Mouse (Mus musculus): ENCODE measurements around the gene Dock9. TPM values are rescaled to one million over a fixed set of nuclear protein-coding genes. Genes with fewer than 3 reads are reported as not detected.

The Dock9 gene
- polyA plus RNA-seq, 1 experiment: 2.7 TPM

DNA sequence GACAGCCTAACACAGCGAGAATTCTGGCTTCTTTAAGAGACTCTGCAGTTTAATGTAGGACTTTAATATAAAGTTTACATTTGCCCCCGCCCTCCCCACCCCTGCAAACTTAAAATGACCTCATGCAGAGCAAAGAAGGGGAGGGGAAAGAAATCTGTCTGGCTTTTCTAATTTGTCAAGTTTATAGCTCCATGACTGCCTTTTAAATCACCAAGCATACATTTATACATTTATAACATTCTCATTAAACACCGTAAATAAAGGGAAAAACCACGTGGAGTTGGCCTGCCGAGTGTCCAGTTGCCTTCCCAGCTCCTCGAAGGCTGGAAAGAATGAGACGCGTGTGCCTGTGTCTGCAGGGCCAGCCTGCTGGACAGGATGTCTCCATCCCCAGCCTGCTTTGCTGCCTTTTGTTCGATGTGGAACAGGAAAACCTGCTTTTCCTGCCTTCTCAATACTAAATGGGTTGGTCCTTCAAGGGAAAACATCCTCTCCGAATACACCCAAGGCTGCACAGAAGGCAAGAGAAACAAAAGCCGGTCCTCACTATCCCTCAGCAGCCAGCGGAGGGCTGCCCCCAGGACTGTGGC, 16.6 kb downstream of the Dock9 start:
- Histone ChIP-seq H3K4me3 (ENCODE audit: insufficient read depth, poor library complexity, severe bottlenecking) (no peak overlapping the region), H3K27me3 (ENCODE audit: control insufficient read depth, insufficient read depth, insufficient read length) (no peaks in the 10 kb centered on the region), H3K79me3 (ENCODE audit: low read depth) (no peaks in the 10 kb centered on the region), H3K79me2 (ENCODE audit: control insufficient read depth, insufficient read depth) (no peaks in the 10 kb centered on the region), H3K36me3 (ENCODE audit: control insufficient read depth, insufficient read depth) (no peaks in the 10 kb centered on the region), H3ac (ENCODE audit: control insufficient read depth, insufficient read length, low read depth) (no peak overlapping the region)
- TF ChIP-seq CEBPB (IDR thresholded peaks at IDR 0.05; ENCODE audit: low read depth) (no peak), MAX (IDR thresholded peaks at IDR 0.05) (no peak), MYOD1 (IDR thresholded peaks at IDR 0.05; ENCODE audit: control insufficient read depth, insufficient read length, low read depth) (no peak), USF1 (IDR thresholded peaks at IDR 0.05; ENCODE audit: low read depth) (no peak), MYOG (IDR thresholded peaks at IDR 0.05; ENCODE audit: control insufficient read depth, extremely low read depth, insufficient read length) (no peak)

- no peak for TF ChIP-seq MYOD1 (IDR thresholded peaks at IDR 0.05; ENCODE audit: control insufficient read depth, insufficient read length, low read depth)
- Histone ChIP-seq H3ac (ENCODE audit: control insufficient read depth, insufficient read length, low read depth) (no peak overlapping the region), H3K4me3 (ENCODE audit: insufficient read depth, poor library complexity, severe bottlenecking) (no peak overlapping the region), H3K27me3 (ENCODE audit: control insufficient read depth, insufficient read depth, insufficient read length) (no peaks in the 10 kb centered on the region), H3K79me3 (ENCODE audit: low read depth) (no peaks in the 10 kb centered on the region), H3K36me3 (ENCODE audit: control insufficient read depth, insufficient read depth) (no peaks in the 10 kb centered on the region), H3K79me2 (ENCODE audit: control insufficient read depth, insufficient read depth) (no peaks in the 10 kb centered on the region)
Observed at GRCm38 (mm10) chr14:121780144-121780913, 17.3 kb downstream of the Dock9 start.

DNA sequence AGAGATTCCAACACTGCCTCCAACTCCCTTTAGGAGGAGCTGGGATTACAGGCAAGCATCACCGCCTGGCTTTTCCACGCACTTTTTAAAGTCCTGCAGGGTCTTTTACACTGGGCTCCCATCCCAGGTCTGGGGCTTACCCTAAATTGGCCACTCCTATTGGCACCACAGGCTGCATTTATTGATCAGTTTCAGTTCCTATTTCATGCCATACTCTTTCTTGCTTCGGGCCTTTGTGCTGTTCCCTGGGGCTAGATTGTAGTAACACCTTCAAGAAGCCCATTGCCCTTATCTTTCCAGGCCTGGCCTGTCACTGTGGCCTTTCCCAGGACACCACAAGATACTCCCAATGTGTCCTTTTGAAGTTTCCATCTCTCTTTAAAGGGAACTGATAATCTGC, 18.0 kb downstream of the Dock9 start:
- no peak for TF ChIP-seq FOSL1 (IDR thresholded peaks at IDR 0.05; ENCODE audit: insufficient read depth, low read length, poor library complexity, severe bottlenecking)
- TF ChIP-seq MYOG (IDR thresholded peaks at IDR 0.05; ENCODE audit: control insufficient read depth, extremely low read depth, insufficient read length): no peak
- no peak for TF ChIP-seq CTCF (IDR thresholded peaks at IDR 0.05; ENCODE audit: control insufficient read depth, insufficient read depth, insufficient read length)
- no peak for TF ChIP-seq USF1 (IDR thresholded peaks at IDR 0.05; ENCODE audit: low read depth)
- no peak for TF ChIP-seq MYOD1 (IDR thresholded peaks at IDR 0.05; ENCODE audit: control insufficient read depth, insufficient read length, low read depth)
- no peak for TF ChIP-seq MAX (IDR thresholded peaks at IDR 0.05)
- TF ChIP-seq CEBPB (IDR thresholded peaks at IDR 0.05; ENCODE audit: low read depth): no peak
- Histone ChIP-seq H3K27me3 (ENCODE audit: control insufficient read depth, insufficient read depth, insufficient read length) (no peaks in the 10 kb centered on the region), H3K36me3 (ENCODE audit: control insufficient read depth, insufficient read depth) (no peaks in the 10 kb centered on the region), H3ac (ENCODE audit: control insufficient read depth, insufficient read length, low read depth) (no peak overlapping the region), H3K4me3 (ENCODE audit: insufficient read depth, poor library complexity, severe bottlenecking) (no peak overlapping the region), H3K79me3 (ENCODE audit: low read depth) (no peaks in the 10 kb centered on the region), H3K79me2 (ENCODE audit: control insufficient read depth, insufficient read depth) (no peaks in the 10 kb centered on the region)

DNA sequence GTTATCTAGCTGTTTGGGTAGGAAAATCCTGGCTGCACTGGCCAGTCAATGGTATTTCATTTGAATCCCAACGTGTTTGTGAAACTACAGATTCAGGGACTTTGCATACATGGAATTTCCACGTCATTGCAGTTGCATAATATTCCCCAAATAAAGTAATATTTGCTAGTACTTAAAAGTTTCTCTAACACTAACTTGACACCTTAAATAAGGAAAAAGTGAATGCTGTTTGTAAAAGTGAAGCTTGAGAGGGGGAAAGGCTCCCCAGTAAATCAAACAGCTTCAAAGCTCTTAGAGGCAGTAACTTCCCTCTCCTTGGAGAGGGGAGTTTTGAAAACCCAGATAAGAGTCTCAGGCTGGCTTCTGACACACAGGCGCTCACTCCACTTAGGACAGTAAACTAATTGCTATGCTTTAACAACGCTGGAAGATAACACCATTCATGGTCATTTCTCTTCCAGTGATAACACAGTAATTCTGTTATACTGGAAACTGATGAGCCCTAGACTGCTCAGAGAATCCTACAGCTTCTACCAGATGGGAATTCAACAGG, 20.3 kb downstream of the Dock9 start:
- no peaks in the 10 kb centered on the region for H3K27me3 ChIP-seq (ENCODE audit: control insufficient read depth, insufficient read depth, insufficient read length)
- no peaks in the 10 kb centered on the region for H3K79me2 ChIP-seq (ENCODE audit: control insufficient read depth, insufficient read depth)
- H3K79me3 ChIP-seq (ENCODE audit: low read depth): no peaks in the 10 kb centered on the region
- TF ChIP-seq USF1 (IDR thresholded peaks at IDR 0.05; ENCODE audit: low read depth) (no peak), FOSL1 (IDR thresholded peaks at IDR 0.05; ENCODE audit: insufficient read depth, low read length, poor library complexity, severe bottlenecking) (no peak), CEBPB (IDR thresholded peaks at IDR 0.05; ENCODE audit: low read depth) (no peak), MYOD1 (IDR thresholded peaks at IDR 0.05; ENCODE audit: control insufficient read depth, insufficient read length, low read depth) (no peak), CTCF (IDR thresholded peaks at IDR 0.05; ENCODE audit: control insufficient read depth, insufficient read depth, insufficient read length) (no peak), MYOG (IDR thresholded peaks at IDR 0.05; ENCODE audit: control insufficient read depth, extremely low read depth, insufficient read length) (no peak), MAX (IDR thresholded peaks at IDR 0.05) (no peak)
- H3K36me3 ChIP-seq (ENCODE audit: control insufficient read depth, insufficient read depth): no peaks in the 10 kb centered on the region
- H3ac ChIP-seq (ENCODE audit: control insufficient read depth, insufficient read length, low read depth): no peak overlapping the region
- H3K4me3 ChIP-seq (ENCODE audit: insufficient read depth, poor library complexity, severe bottlenecking): no peak overlapping the region

DNA sequence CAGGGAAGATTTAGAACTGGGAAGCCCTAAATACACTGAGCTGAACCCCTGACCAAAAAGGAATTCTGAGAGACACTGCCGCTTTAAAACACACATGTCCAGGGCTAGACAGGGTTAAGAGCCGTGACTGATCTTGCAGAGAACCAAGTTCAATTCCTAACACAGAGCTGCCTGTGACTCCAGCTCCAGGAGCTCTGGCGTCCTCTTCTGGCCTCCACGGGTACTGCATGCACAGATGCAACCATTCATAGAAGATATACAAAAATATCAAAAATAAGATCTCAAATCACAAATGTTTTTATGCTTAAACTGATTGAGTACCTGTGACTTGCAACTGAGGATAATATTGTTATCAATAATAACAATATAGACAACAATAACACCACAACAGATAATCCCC, 20.9 kb downstream of the Dock9 start:
- Histone ChIP-seq H3K79me2 (ENCODE audit: control insufficient read depth, insufficient read depth) (no peaks in the 10 kb centered on the region), H3ac (ENCODE audit: control insufficient read depth, insufficient read length, low read depth) (no peak overlapping the region), H3K4me3 (ENCODE audit: insufficient read depth, poor library complexity, severe bottlenecking) (no peak overlapping the region), H3K79me3 (ENCODE audit: low read depth) (no peaks in the 10 kb centered on the region), H3K36me3 (ENCODE audit: control insufficient read depth, insufficient read depth) (no peaks in the 10 kb centered on the region), H3K27me3 (ENCODE audit: control insufficient read depth, insufficient read depth, insufficient read length) (no peaks in the 10 kb centered on the region)
- TF ChIP-seq MAX (IDR thresholded peaks at IDR 0.05) (no peak), MYOG (IDR thresholded peaks at IDR 0.05; ENCODE audit: control insufficient read depth, extremely low read depth, insufficient read length) (no peak), CTCF (IDR thresholded peaks at IDR 0.05; ENCODE audit: control insufficient read depth, insufficient read depth, insufficient read length) (no peak), CEBPB (IDR thresholded peaks at IDR 0.05; ENCODE audit: low read depth) (no peak), USF1 (IDR thresholded peaks at IDR 0.05; ENCODE audit: low read depth) (no peak), FOSL1 (IDR thresholded peaks at IDR 0.05; ENCODE audit: insufficient read depth, low read length, poor library complexity, severe bottlenecking) (no peak), MYOD1 (IDR thresholded peaks at IDR 0.05; ENCODE audit: control insufficient read depth, insufficient read length, low read depth) (no peak)

Data from C2C12 (cell line).